Mouse (Mus musculus): ENCODE data around the gene Scap. TPM values are rescaled to one million over a fixed set of nuclear protein-coding genes. Genes with fewer than 3 reads are reported as not detected.
"Not testable (repeated sequence)": the region's sequence is repeated elsewhere in the genome, so short reads cannot be mapped to it uniquely, and the experiment has no call there.

Scap gene
- total RNA-seq, 2 experiments from 2014 or later = 29.6 to 32.0 TPM

DNA sequence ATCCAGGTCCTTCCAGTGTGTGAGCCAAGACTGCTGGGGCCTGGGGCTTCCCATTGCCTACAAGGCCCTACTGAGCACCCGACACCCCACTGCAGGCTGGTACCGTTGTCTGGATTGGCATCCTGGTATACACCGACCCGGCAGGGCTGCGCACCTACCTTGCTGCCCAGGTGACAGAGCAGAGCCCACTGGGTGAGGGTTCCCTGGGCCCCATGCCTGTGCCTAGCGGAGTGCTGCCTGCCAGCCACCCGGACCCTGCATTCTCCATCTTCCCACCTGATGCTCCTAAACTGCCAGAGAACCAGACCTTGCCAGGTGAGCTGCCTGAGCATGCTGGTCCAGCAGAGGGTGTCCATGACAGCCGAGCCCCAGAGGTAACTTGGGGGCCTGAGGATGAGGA lies 46.3 kb downstream of the Scap start:
- intact Hi-C loops (cut with DNase I) = no loop called here
- DNase-seq = no peak

DNA sequence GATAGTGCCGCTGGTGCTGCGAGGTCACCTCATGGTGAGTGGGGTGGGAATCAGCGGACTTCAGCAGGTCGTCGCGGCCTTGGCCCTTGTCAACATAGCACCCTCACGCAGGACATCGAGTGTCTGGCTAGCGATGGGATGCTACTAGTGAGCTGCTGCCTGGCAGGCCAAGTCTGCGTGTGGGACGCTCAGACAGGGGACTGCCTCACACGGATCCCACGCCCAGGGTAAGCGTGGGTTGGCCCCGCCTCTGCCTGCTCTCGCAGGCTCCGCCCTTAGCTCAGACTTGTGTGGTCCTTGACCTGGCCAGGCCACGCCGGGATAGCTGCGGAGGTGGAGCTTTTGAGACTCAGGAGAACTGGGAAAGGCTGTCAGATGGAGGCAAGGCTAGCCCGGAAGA lies 47.6 kb downstream of the Scap start:
- DNase-seq = no peak
- intact Hi-C loops (cut with DNase I) = no loop called here

GRCm38 (mm10) chr9:110381292-110381691 lies 48.2 kb downstream of the Scap start:
- intact Hi-C loops (cut with DNase I) = no loop called here
- no peak for DNase-seq

DNA sequence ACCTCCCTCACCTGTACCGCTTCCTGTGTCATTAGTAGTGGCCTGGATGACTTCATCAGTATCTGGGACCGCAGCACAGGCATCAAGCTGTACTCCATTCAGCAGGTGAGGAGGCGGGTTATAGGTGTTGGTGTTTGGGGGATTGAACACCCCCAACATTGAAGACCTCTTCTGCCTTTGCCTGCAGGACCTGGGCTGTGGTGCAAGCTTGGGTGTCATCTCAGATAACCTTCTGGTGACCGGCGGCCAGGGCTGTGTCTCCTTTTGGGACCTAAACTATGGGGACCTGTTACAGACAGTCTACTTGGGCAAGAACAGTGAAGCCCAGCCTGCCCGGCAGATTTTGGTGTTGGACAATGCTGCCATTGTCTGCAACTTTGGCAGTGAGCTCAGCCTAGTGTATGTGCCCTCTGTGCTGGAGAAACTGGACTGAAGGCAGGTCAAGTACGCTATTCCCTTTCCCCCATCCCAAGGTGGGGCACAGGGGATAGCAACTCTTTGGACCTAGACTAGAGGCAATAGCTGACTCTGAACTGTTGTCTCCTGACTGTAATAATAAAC lies 51.4 kb downstream of the Scap start:
- intact Hi-C loops (cut with DNase I) = no loop called here

DNA sequence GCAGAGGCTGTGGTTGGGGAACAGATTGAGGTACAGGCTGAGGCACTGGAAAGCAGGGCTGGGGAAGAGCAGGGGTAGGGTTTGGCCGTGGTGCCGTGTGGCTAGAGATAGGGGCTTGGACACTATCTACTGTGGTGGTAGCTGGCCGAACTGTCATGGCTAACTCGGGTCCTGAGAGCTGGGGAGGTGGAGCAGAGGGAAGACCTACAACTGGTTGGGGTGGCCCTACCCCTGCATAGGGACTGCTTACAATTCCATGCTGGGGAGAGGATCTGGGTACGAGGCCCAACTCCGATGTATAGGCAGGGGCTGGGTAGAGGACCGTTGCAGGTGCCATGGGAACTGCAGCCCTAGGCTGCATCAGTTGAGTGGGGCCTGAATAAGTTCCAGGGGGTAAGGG lies 54.9 kb downstream of the Scap start:
- intact Hi-C loops (cut with DNase I) = no loop called here
- DNase-seq = no peak

More for the DNA sequence above, 51.4 kb downstream of the Scap start:
- DNase-seq = no peak

DNA sequence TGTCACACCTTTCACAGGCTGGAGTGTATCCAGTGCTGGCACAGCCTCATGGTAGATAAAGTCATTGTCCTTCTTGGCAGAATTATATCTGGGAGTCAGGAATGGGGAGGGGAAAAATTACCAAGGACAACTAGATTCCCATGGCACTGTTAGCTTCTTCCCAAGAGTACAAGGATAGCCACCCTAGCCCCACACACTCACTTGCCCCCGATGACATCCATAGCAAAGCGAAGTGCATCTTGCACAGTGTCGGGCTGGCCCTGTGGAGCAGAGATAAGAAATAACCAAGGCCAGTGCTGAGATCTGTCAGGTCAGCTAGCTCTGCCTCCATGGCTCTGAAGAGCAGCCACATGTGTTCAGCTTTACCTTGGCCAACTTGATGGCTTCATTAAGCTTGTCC lies 57.8 kb downstream of the Scap start:
- intact Hi-C loops (cut with DNase I) = no loop called here

GRCm38 (mm10) chr9:110393295-110393694 lies 60.2 kb downstream of the Scap start:
- DNase-seq = no peak

More for the DNA sequence above, 57.8 kb downstream of the Scap start:
- DNase-seq = no peak

GRCm38 (mm10) chr9:110400650-110401049 lies 67.6 kb downstream of the Scap start:
- DNase-seq = peak; percentile 52 to 54
- intact Hi-C loops (cut with DNase I) = no loop called here

More at GRCm38 (mm10) chr9:110393295-110393694, 60.2 kb downstream of the Scap start:
- intact Hi-C loops (cut with DNase I) = no loop called here

- DNase-seq = no peak
- intact Hi-C loops (cut with DNase I) = no loop called here
Observed at GRCm38 (mm10) chr9:110402731-110403130, 69.6 kb downstream of the Scap start.

DNA sequence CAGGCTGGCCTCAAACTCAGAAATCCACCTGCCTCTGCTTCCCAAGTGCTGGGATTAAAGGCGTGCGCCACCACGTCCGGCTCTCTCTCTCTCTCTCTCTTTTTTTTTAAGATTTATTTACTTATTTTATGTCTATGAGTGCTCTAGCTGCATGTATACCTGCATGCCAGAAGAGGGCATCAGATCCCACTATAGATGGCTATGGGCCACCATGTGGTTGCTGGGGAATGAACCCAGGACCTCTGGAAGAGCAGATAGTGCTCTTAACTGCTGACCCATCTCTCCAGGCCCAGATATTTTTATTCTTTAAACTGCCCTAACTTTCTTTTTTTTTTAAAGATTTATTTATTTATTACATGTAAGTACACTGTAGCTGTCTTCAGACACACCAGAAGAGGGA lies 70.2 kb downstream of the Scap start:
- DNase-seq; intact Hi-C loops (cut with DNase I): not testable (repeated sequence)

DNA sequence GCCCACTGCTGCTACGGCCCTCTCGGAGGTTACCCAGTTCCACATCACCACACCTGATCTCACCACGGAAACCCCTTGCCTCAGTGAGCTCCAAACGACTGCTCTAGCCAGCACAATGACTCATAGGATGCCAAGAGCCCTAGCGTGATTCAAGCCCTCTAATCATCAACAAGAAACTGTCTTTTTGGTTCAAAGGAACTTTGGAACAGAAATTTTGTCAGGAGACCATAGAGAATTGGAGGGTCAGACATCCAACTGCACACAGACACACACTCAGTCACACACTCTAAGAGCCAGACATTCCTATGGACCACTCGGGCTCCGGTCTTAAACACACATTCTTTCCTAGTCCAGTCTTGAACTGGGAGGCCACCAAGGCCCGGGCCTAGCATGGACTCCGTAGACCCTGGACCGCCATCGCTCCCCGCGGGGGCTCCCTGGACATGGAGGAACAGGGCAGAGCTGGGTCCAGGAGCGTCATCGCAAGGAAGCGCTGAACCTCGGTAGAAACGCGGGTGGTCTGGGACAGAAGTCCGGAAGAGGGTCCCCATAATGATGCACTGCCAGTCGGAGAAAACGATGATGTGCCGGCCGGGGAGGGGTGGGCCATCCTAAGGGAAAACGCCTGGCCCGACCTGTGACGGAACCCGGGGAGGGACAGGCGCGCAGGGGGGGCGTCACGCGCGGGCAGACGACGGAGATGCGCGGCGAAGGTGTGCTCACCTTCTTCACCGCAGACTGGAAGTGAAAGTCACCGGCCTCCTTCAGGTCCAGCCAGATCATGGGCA lies 74.4 kb downstream of the Scap start:
- no peak for DNase-seq
- intact Hi-C loops (cut with DNase I) = loop anchor here (1.0 to 5.0 kb wide), 3 partner anchors 70 to 125 kb away; partner anchors contain the start of genes Kif9, Klhl18, Scap and Setd2

GRCm38 (mm10) chr9:110408099-110408773 lies 75.1 kb downstream of the Scap start, which contains the start of gene Ptpn23:
TSS of gene Ptpn23 (minus strand) at chr9:110408213.
- intact Hi-C loops (cut with DNase I) = loop anchor here (1.0 to 5.0 kb wide), 2 partner anchors 69 to 124 kb away; partner anchors contain the start of genes Kif9, Klhl18 and Setd2
- peak; percentile 94 for DNase-seq

- DNase-seq = peak; percentile 83 to 86
- intact Hi-C loops (cut with DNase I) = loop anchor here (2.0 to 5.0 kb wide), 3 partner anchors 224 to 461 kb away; no protein-coding TSS in a partner anchor
Observed at GRCm38 (mm10) chr9:110410908-110411887, 78.1 kb downstream of the Scap start.

GRCm38 (mm10) chr9:110412926-110413325 lies 79.8 kb downstream of the Scap start:
- intact Hi-C loops (cut with DNase I) = loop anchor here (1.0 to 5.0 kb wide), 3 partner anchors 294 to 459 kb away; no protein-coding TSS in a partner anchor

GRCm38 (mm10) chr9:110413785-110414184 lies 80.7 kb downstream of the Scap start:
- DNase-seq = peak in 1 of 2 experiments; percentile 42
- intact Hi-C loops (cut with DNase I) = loop anchor here (1.0 to 5.0 kb wide), 3 partner anchors 294 to 459 kb away; no protein-coding TSS in a partner anchor

More at GRCm38 (mm10) chr9:110412926-110413325, 79.8 kb downstream of the Scap start:
- DNase-seq = no peak

- intact Hi-C loops (cut with DNase I) = no loop called here
- no peak for DNase-seq
Observed at GRCm38 (mm10) chr9:110419511-110420112, 86.5 kb downstream of the Scap start, which contains the start of gene Ngp. TSS of gene Ngp (plus strand) at chr9:110419747.

GRCm38 (mm10) chr9:110431241-110431640 lies 98.2 kb downstream of the Scap start:
- intact Hi-C loops (cut with DNase I) = no loop called here

GRCm38 (mm10) chr9:110433045-110433444 lies 100.0 kb downstream of the Scap start:
- no peak for DNase-seq
- intact Hi-C loops (cut with DNase I) = no loop called here

More at GRCm38 (mm10) chr9:110431241-110431640, 98.2 kb downstream of the Scap start:
- DNase-seq = no peak
